Mouse (Mus musculus) stomach, postnatal 0 days (tissue): ENCODE data around the gene Cyp4x1.

Experiments used
- CTCF ChIP-seq: IDR thresholded peaks from 2 replicates; pipeline ENCODE4 v1.5.1; 2016; ENCODE audit warnings: antibody characterized with exemption, low read depth, mild to moderate bottlenecking, moderate library complexity
- EP300 ChIP-seq: optimal IDR thresholded peaks from 2 replicates; pipeline ENCODE3; 2016; ENCODE audit warnings: antibody characterized with exemption

DNA sequence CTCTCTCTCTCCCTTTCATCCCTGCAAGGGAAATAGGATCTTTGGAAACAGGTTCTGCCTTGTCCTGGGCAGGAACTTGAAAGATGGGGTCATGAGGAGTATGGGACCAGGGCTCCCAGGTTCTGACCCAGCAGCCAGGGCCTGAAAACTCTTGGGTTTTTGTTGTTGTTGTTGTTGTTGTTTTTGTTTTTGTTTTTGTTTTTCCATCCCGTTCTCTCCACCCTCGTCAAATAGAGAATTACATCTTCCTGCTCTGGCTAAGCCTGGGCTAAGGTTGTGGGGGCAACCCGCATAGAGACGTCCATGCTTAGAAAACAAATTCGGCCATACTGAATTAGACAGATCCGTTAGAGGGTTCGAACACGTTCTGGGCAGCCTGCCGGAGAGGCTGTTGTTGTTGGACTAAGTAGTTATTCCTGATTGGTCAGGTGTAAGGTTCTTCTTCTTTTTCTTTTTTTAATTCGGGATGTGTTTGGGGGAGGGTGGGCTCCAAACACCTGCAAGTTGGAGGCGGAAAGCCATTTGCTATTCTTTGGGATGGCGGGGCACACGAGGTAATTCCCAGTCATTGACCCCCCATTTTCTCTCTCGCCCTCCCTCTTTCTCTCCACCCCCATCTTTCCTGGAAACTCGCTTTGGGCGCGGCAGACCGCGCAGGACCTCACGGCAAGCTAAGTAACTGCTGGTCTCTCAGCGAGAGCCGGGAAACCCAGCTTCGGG lies 75.0 kb downstream of the Cyp4x1 start:
- TF ChIP-seq CTCF: no peak
- no peak for TF ChIP-seq EP300
